Mouse (Mus musculus): ENCODE results near the gene Mcf2l. TPM values are rescaled to one million over a fixed set of nuclear protein-coding genes. Genes with fewer than 3 reads are reported as not detected.

Mcf2l gene
- polyA plus RNA-seq, 1 experiment from 2014 or later, result 18.5 TPM

GRCm38 (mm10) chr8:12962541-12963380 lies 89.2 kb downstream of the Mcf2l start:
- peaks cover 5% of the 10 kb centered on the region; the same call in 1 of the 2 replicates for H3K36me3 ChIP-seq (ENCODE audit: control insufficient read depth, insufficient read depth, low read length)

DNA sequence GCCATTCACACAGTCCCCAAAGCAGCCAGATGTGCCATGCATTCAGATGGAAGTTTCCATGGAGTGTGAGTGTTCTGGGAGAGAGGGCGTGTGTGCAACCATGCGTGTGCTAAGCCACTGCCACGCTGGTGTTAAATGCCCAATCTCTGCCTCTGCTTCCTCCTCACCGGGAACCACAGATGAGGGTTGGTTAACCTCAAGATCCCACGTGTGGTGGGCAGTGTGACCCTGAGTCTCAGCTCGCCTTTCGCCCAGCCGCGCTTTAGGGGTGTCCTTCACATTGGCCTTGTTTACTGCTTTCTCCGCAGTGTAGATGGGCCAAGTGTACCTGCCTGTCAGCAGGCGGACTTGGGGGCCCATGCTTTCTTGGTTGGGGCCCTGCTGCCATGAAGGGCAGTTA lies 102.7 kb downstream of the Mcf2l start:
- no peak overlapping the region for H3K4me2 ChIP-seq (ENCODE audit: low read depth, low read length)
- WGBS, result 83% methylated on average over 11 of the region's 11 CpGs
- no peaks in the 10 kb centered on the region for H3K9me3 ChIP-seq (replicated peaks; ENCODE audit: control insufficient read depth, low read length)
- H3K9ac ChIP-seq (ENCODE audit: low read length), result no peak overlapping the region
- no peaks in the 10 kb centered on the region for H3K27me3 ChIP-seq (ENCODE audit: control insufficient read depth, insufficient read depth, low read length)
- no peak overlapping the region for H3K4me3 ChIP-seq (replicated peaks; ENCODE audit: low read length)
- H3K27ac ChIP-seq (ENCODE audit: low read length), result no peak overlapping the region
- no peaks in the 10 kb centered on the region; the same call in 1 of the 2 replicates for H3K36me3 ChIP-seq (ENCODE audit: control insufficient read depth, insufficient read depth, low read length)
- no peak for ATAC-seq (ENCODE audit: insufficient read depth, low FRiP score)
- no peaks in the 10 kb centered on the region for H3K4me1 ChIP-seq (ENCODE audit: control insufficient read depth, insufficient read depth, low read length)

More at GRCm38 (mm10) chr8:12962541-12963380, 89.2 kb downstream of the Mcf2l start:
- no peaks in the 10 kb centered on the region for H3K9me3 ChIP-seq (replicated peaks; ENCODE audit: control insufficient read depth, low read length)
- no peak overlapping the region for H3K4me2 ChIP-seq (ENCODE audit: low read depth, low read length)
- WGBS, result 56% methylated on average over 13 of the region's 13 CpGs
- H3K9ac ChIP-seq (ENCODE audit: low read length), result peak overlapping the region; percentile 16; the same call in 1 of the 2 replicates
- no peaks in the 10 kb centered on the region for H3K4me1 ChIP-seq (ENCODE audit: control insufficient read depth, insufficient read depth, low read length)
- H3K27ac ChIP-seq (ENCODE audit: low read length), result no peak overlapping the region
- no peak overlapping the region for H3K4me3 ChIP-seq (replicated peaks; ENCODE audit: low read length)
- no peak for ATAC-seq (ENCODE audit: insufficient read depth, low FRiP score)
- H3K27me3 ChIP-seq (ENCODE audit: control insufficient read depth, insufficient read depth, low read length), result no peaks in the 10 kb centered on the region

DNA sequence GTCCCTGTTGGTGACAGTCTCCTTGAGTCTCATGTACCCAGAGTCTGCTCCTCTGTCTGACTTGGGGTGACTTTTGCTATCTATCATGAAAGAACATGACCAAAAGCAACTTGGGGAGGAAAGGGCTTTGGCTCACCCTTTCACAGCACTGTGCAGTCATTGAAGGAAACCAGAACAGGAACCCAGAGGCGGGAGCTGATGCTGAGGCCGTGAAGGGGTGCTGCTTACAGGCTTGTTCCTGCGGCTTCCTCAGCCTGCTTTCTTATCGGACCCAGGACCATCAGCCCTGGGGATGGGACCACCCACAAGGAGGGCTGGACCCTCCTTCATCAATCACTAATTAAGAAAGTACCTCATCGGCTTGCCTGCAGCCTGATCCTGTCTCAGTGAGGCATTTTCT lies 103.1 kb downstream of the Mcf2l start:
- Histone ChIP-seq H3K4me2 (ENCODE audit: low read depth, low read length) (no peak overlapping the region), H3K27ac (ENCODE audit: low read length) (no peak overlapping the region), H3K9ac (ENCODE audit: low read length) (no peak overlapping the region), H3K36me3 (ENCODE audit: control insufficient read depth, insufficient read depth, low read length) (no peaks in the 10 kb centered on the region; the same call in 1 of the 2 replicates), H3K4me1 (ENCODE audit: control insufficient read depth, insufficient read depth, low read length) (no peaks in the 10 kb centered on the region), H3K4me3 (replicated peaks; ENCODE audit: low read length) (no peak overlapping the region), H3K9me3 (replicated peaks; ENCODE audit: control insufficient read depth, low read length) (no peaks in the 10 kb centered on the region), H3K27me3 (ENCODE audit: control insufficient read depth, insufficient read depth, low read length) (no peaks in the 10 kb centered on the region)
- WGBS, result 48% methylated on average over 5 of the region's 5 CpGs
- no peak for ATAC-seq (ENCODE audit: insufficient read depth, low FRiP score)

DNA sequence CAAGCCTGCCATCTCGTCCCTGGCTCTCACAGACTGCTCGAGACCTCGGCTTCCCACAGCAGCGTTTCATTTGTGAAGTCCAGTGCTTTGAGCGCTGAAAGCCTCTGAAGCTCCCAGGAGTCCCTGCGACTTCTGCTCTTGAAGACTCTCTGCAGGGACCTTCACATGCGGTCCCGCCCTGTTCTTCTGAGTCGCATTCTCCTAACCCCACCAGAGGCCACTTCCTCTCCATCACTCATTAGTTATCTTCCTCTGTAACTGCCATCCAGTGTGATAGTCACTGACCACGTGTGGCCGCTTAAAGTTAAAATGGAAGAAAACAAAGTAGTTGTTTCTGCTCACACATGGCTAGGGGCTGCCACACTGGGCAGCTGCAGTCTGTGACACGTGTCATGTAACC lies 103.7 kb downstream of the Mcf2l start:
- WGBS, result 56% methylated on average over 12 of the region's 12 CpGs
- no peak overlapping the region for H3K4me2 ChIP-seq (ENCODE audit: low read depth, low read length)
- no peak overlapping the region for H3K27ac ChIP-seq (ENCODE audit: low read length)
- 0 out of 2 replicates have a peak, but pooled peaks cover 2% of the 10 kb centered on the region for H3K9me3 ChIP-seq (replicated peaks; ENCODE audit: control insufficient read depth, low read length)
- H3K9ac ChIP-seq (ENCODE audit: low read length), result no peak overlapping the region
- H3K4me3 ChIP-seq (replicated peaks; ENCODE audit: low read length), result no peak overlapping the region
- H3K27me3 ChIP-seq (ENCODE audit: control insufficient read depth, insufficient read depth, low read length), result no peaks in the 10 kb centered on the region
- no peaks in the 10 kb centered on the region for H3K4me1 ChIP-seq (ENCODE audit: control insufficient read depth, insufficient read depth, low read length)
- ATAC-seq (ENCODE audit: insufficient read depth, low FRiP score), result no peak
- no peaks in the 10 kb centered on the region; the same call in 1 of the 2 replicates for H3K36me3 ChIP-seq (ENCODE audit: control insufficient read depth, insufficient read depth, low read length)

DNA sequence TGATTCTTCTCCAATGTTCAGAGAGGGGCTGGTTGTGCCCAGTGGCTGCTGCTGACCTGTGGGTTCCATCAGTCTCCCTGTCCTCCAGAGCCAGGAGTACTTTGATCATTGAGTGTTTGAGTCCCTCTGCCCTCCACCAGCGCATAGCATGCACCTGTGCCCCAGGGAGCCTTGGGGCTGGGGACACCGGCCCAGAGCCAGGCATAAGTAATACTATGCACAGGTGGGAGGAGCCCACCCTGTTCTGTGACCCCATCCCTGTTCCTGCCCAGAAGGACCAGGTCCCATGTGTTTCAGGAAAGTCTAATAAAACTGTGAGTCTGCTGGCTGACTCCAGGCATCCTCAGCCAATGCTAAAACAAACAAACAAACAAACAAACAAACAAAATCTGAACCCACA lies 104.7 kb downstream of the Mcf2l start:
- ATAC-seq (ENCODE audit: insufficient read depth, low FRiP score), result no peak
- no peaks in the 10 kb centered on the region; the same call in 1 of the 2 replicates for H3K36me3 ChIP-seq (ENCODE audit: control insufficient read depth, insufficient read depth, low read length)
- 47% methylated on average over 2 of the region's 2 CpGs for WGBS

GRCm38 (mm10) chr8:12978726-12979125 lies 105.1 kb downstream of the Mcf2l start:
- 31% methylated on average over 5 of the region's 5 CpGs for WGBS
- Histone ChIP-seq H3K9ac (ENCODE audit: low read length) (no peak overlapping the region), H3K4me2 (ENCODE audit: low read depth, low read length) (no peak overlapping the region), H3K9me3 (replicated peaks; ENCODE audit: control insufficient read depth, low read length) (0 out of 2 replicates have a peak, but pooled peaks cover 2% of the 10 kb centered on the region), H3K4me3 (replicated peaks; ENCODE audit: low read length) (no peak overlapping the region), H3K27ac (ENCODE audit: low read length) (no peak overlapping the region), H3K36me3 (ENCODE audit: control insufficient read depth, insufficient read depth, low read length) (no peaks in the 10 kb centered on the region; the same call in 1 of the 2 replicates), H3K27me3 (ENCODE audit: control insufficient read depth, insufficient read depth, low read length) (no peaks in the 10 kb centered on the region), H3K4me1 (ENCODE audit: control insufficient read depth, insufficient read depth, low read length) (no peaks in the 10 kb centered on the region)
- peak; percentile 38; the same call in 1 of the 2 replicates for ATAC-seq (ENCODE audit: insufficient read depth, low FRiP score)

More for the DNA sequence above, 104.7 kb downstream of the Mcf2l start:
- H3K4me1 ChIP-seq (ENCODE audit: control insufficient read depth, insufficient read depth, low read length), result no peaks in the 10 kb centered on the region
- H3K9ac ChIP-seq (ENCODE audit: low read length), result no peak overlapping the region
- H3K27me3 ChIP-seq (ENCODE audit: control insufficient read depth, insufficient read depth, low read length), result no peaks in the 10 kb centered on the region
- H3K9me3 ChIP-seq (replicated peaks; ENCODE audit: control insufficient read depth, low read length), result 0 out of 2 replicates have a peak, but pooled peaks cover 2% of the 10 kb centered on the region
- H3K27ac ChIP-seq (ENCODE audit: low read length), result no peak overlapping the region
- H3K4me3 ChIP-seq (replicated peaks; ENCODE audit: low read length), result no peak overlapping the region
- H3K4me2 ChIP-seq (ENCODE audit: low read depth, low read length), result no peak overlapping the region

GRCm38 (mm10) chr8:12983681-12984467 lies 110.3 kb downstream of the Mcf2l start:
- WGBS, result 80% methylated on average over 18 of the region's 18 CpGs
- Histone ChIP-seq H3K27ac (ENCODE audit: low read length) (no peak overlapping the region), H3K27me3 (ENCODE audit: control insufficient read depth, insufficient read depth, low read length) (no peaks in the 10 kb centered on the region), H3K9ac (ENCODE audit: low read length) (no peak overlapping the region), H3K4me3 (replicated peaks; ENCODE audit: low read length) (no peak overlapping the region), H3K4me2 (ENCODE audit: low read depth, low read length) (no peak overlapping the region), H3K9me3 (replicated peaks; ENCODE audit: control insufficient read depth, low read length) (0 out of 2 replicates have a peak, but pooled peaks cover 2% of the 10 kb centered on the region), H3K4me1 (ENCODE audit: control insufficient read depth, insufficient read depth, low read length) (no peaks in the 10 kb centered on the region), H3K36me3 (ENCODE audit: control insufficient read depth, insufficient read depth, low read length) (no peaks in the 10 kb centered on the region)
- no peak for ATAC-seq (ENCODE audit: insufficient read depth, low FRiP score)

GRCm38 (mm10) chr8:12984601-12985243 lies 111.1 kb downstream of the Mcf2l start:
- 87% methylated on average over 17 of the region's 17 CpGs for WGBS
- no peaks in the 10 kb centered on the region for H3K36me3 ChIP-seq (ENCODE audit: control insufficient read depth, insufficient read depth, low read length)
- H3K27me3 ChIP-seq (ENCODE audit: control insufficient read depth, insufficient read depth, low read length), result no peaks in the 10 kb centered on the region
- no peak overlapping the region for H3K27ac ChIP-seq (ENCODE audit: low read length)
- H3K4me3 ChIP-seq (replicated peaks; ENCODE audit: low read length), result no peak overlapping the region
- no peaks in the 10 kb centered on the region for H3K4me1 ChIP-seq (ENCODE audit: control insufficient read depth, insufficient read depth, low read length)
- ATAC-seq (ENCODE audit: insufficient read depth, low FRiP score), result no peak
- H3K9ac ChIP-seq (ENCODE audit: low read length), result no peak overlapping the region
- H3K9me3 ChIP-seq (replicated peaks; ENCODE audit: control insufficient read depth, low read length), result 0 out of 2 replicates have a peak, but pooled peaks cover 2% of the 10 kb centered on the region
- no peak overlapping the region for H3K4me2 ChIP-seq (ENCODE audit: low read depth, low read length)

Measured in stomach, embryonic 16.5 days (tissue).